Mouse (Mus musculus): ENCODE results near the gene Tyw1.

Gene Tyw1

DNA sequence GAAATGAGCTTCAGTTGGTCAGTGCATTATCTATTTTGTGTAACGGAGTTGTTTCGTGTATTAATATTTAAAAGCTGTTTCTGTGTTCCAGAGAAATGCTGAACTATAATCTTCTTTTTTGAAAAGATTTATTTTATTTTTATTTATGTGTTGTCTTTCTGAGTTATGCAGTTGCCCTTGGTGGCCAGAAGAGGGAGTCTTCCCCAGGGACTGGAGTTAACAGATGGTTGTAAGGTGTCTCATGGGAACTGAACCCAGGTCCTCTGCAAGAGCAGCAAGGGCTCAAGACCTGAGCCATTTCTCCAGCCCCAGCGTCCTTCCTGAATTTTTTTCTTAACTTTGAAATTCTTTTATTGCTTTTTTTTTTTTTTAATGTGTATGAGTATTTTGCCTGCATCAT lies 59.5 kb downstream of the Tyw1 start:
- no peak for DNase-seq (ENCODE audit: low spot score in 2 of 2)

DNA sequence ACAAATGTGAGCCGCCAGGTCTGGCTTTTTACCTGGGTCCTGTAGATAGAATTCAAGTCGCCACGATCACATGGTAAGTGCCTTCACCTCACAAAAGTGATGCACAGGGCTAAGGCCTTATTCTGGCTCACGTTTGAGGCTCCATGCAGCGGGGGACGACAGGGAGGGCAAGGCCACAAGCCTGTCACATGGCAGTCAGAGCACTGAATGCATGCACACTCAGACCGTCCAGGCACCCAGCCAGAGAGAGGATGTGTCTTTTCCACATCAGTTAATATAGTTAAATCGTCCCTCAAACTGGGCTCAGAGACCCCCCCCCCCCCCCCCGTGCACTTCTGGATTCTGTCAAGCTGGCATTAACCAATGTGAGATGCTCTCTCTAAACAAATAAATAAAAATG lies 60.9 kb downstream of the Tyw1 start:
- DNase-seq (ENCODE audit: low spot score in 2 of 2), result no peak

DNA sequence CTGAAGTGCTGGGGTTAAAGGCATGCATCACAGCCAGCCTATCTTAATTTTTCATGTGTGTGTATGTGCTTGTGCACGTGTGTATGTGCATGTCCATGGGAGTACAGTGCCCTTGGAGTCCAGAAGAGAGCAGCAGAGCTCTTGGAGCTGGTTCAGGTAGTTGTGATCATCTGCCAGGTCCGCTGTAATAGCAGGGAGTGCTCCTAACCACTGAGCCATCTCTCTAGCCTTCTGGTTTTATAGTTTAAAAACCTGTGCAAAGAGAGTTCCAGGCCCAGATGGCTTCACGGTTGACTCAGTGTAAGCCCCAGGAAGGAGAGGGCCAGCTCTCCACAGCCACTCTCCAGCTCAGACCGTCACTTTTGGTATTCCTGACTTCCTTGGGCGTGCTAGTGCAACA lies 64.4 kb downstream of the Tyw1 start:
- no peak for DNase-seq (ENCODE audit: low spot score in 2 of 2)

DNA sequence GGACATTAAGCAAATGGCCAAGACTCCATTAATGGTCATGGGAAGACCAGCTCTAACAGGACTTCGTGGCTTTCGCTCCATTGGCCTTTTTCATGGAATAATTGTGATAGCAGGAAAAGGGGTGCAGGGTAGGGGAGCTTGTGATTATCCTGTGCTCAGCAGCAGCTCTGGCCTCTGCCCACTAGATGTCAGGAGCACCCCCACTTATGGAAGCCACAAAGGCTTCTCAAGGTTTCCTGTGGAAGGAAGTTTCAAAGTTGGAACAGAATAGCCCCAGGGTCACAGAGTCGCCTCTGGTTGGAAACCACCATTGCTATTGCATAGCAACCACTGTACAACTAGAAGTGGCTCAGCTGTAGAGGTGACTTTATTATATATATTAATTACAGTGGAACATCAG lies 65.1 kb downstream of the Tyw1 start:
- no peak for DNase-seq (ENCODE audit: low spot score in 2 of 2)

DNA sequence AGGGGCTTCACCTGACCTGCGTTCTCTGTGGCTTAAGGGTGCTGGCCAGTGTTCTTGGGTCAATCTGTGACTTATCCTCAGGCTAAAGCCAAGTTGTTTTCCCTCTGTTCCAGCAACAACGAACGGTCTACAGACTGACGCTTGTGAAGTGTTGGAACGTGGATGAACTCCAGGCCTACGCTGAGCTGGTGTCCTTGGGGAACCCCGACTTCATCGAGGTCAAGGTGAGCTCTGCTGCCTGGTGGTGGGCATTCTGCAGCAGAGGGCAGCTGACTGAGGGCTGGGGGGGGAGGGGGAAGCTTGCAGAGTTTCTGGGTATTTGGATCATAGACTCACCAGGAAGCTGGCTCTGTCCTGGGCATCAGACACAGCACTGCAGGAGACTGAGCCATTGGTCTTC lies 70.1 kb downstream of the Tyw1 start:
- DNase-seq (ENCODE audit: low spot score in 2 of 2), result no peak

DNA sequence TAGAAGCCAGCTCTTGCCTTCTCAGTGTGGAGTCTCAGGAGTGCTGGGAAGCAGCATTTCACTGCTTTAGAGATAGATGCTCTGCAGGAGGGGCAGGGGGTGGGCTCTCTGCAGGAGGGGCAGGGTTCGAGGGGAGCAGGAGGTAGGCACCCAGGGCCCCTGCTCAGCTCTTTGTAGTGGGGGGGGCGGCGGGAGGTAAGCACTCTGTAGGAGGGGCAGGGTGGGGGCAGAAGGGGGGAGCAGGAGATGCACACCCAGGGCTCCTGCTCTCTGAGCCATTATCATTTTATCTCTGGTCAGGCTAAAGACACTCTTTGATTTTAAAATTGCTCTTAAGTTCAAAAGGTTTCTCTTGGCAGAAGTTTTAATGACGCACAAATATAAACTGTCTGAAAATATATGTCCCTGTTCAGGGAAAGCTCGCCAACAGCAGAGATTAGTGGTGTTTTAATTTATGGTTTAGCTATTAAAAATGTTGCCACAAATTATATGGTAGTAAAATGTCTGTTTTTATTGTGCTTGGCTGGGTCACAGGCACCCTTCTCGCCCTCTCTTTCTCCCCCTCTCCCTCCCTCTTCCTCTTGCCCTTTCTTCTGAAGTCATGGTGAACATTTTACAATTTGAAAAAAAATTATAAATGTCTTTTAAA lies 72.3 kb downstream of the Tyw1 start:
- no peak for DNase-seq (ENCODE audit: low spot score in 2 of 2)

DNA sequence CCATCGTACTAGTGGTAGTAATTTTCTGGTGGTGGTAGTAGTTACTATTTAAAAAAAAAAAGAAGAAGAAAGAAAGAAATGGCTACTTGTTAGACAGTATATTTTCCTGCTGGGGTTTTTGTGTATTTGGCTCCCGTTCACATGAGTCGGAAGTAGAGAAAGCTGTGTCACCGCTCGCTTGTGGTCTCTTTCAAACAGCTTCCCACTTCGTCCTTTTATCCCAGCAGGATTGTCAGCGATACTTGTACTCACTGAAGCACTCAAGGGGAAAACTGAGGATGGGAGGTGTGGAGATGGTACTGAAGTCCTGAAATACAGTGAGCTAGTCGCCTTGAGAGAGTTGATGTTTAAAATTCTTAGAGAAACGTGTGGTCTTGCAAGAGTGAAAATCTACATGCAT lies 72.9 kb downstream of the Tyw1 start:
- DNase-seq (ENCODE audit: low spot score in 2 of 2), result no peak

DNA sequence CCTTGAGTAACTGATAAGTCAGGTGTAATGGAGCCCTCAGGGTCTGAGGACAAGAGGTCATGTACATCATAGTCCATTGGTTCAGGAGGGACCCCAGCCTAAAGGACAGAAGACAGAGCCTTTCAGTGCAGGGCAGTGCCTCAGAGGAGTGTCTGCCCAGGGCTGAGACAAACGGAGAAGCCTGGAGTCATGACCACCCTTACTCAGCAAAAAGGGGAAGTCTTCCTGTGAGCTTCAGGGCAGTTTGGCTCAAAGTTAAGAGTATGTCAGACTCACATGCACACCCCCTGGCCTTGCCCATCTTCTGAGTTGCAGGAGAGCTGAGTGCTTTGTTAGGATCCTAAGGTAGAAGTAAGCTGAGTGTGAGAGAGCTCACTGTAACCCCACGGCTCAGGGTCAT lies 74.5 kb downstream of the Tyw1 start:
- DNase-seq (ENCODE audit: low spot score in 2 of 2), result no peak

DNA sequence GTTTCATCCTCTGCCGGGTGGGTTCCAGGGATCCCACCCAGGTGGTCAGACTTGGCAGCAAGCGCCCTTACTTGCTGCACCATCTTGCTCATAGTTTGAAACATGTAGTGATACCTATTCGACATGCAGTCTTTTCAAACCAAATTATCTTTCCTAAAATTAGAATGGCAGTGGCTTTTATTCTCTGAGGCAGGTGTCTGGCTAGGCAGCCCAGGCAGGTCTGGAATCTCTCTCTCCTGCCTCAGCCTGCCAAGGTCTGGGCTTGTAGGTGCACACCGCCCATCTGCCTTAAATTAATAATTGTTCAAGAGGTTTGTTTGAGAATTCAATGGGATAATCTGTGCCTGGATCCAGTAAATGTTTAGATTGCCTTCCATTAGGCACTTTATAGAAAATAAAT lies 75.4 kb downstream of the Tyw1 start:
- DNase-seq (ENCODE audit: low spot score in 2 of 2), result no peak

DNA sequence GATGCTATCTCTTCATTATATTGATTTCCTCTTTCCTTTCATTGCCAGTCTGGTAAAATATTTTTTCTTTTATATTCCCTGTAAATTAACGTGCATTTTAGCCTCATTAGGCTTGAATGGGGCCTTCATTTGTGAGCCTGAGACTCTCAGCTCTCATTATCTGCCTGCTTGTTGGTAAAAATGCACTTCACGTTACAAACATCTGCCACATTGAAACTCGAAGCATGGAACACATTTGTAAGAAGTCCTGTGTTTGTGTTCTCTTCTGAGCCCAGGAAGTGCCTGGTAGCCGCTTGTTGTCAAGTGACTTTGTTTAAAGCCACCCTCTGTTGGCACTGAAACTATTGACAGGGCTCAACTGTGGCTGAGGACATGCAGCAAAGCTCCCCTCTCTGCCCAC lies 75.8 kb downstream of the Tyw1 start:
- no peak for DNase-seq (ENCODE audit: low spot score in 2 of 2)

DNA sequence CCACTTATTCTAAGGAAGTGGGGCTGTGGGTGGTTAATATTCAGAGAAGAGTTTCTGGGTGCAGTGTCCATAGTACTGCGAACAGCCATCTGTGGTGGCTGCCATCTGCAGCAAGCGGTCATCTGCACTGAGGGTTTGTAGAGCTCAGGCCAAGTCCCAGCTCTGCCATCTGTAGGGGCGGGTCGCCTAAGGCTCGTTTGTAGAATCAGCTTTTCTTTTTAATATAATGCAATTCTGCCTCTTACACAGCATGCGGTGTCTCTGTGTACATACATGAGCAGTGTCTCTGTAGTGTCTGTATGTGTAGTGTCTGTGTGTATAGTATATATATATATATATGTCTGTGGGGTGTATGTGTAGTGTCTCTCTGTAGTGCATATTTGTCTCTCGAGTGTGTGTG lies 78.1 kb downstream of the Tyw1 start:
- no peak for DNase-seq (ENCODE audit: low spot score in 2 of 2)

DNA sequence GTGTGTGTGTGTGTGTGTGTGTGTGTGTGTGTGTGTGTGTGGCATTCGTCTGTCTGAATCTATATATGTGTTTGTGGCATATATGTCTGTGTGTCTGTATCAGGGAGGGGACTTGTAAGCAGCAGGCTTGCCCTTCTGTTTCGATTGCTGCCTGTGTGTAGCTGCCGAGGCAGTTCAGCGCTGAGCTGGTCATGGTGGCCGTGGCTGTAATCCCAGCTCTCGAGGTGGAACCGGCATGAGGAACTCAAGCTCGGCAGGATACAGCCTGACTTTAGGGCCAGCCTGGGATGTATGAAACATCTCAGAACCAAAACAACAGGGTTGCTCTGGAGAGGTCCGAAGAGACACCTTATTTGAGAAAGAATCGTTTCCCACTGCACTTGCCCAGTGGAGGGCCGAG lies 78.6 kb downstream of the Tyw1 start:
- no peak for DNase-seq (ENCODE audit: low spot score in 2 of 2)

DNA sequence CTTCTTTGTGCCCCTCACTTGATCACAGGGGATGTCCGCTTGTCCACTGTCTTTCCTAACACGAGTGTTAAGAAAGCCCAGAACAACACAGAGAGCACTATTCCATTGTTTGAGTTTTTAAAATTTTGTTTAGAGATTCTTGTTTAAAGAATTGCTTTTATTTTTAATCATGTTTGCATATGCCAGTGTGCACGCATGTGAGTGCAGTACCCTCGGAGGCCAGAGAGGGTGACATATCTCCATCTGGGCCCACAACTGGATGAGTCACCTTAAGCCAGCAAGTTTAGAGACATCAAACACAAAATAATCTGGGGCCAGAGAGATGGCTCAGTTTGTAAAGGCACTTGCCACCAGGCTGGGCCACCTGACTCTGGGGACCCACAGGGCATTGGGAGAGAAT lies 80.0 kb downstream of the Tyw1 start:
- no peak for DNase-seq (ENCODE audit: low spot score in 2 of 2)

DNA sequence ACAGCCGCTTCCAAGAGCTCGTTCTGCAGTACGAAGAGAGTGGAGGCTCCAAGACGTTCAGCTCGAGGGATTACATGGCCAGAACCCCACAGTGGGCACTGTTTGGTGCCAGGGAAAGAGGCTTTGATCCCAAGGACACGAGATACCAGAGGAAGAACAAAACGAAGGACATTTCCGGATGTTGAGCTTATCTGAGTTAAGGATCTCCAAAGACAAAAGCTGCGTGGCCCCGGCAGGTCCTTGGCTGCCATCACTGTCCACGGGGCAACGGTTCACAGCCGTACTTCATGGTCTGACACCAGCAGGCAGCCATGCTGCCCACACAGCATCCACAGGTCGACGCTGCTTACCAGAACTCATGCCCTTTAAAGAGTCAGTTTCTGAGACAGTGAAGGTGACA lies 85.2 kb downstream of the Tyw1 start:
- no peak for DNase-seq (ENCODE audit: low spot score in 2 of 2)

DNA sequence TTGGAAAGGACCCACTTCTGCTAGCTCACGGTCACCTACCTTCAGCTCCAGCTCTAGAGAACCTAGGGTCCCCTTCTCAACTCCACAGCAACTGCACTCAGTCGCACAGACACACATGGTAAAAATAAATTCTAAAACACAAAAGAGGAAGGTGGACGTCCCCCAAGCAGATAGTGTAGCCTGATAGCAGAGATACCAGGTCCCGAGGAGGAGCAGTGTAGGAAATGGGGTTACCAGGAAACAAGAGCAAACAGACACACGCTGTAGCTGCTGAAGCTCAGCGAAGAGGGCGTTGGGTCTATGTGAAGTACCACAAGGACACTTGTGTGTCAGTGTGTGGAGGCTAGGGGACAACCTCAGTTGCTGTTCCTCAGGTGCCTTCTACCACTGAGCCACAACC lies 89.6 kb downstream of the Tyw1 start:
- DNase-seq (ENCODE audit: low spot score in 2 of 2), result no peak

DNA sequence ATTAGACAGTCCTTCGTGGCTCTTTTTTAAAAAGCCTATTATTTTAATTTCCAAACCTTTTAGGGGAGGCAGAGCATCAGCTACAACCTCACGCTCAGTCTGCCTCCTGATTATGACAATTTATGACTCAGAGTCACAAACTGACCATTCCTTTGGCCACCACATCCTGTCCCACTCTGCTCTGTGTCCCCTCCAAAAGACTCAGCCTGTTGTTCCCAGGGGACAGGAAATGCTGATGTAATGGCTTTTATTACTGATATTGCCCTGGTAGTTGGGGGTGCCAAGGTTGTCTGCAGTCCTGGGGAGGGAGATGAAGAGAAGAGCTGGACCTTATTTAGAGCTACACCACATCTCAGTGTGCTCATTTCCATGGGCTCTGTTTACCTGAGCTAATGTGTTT lies 90.5 kb downstream of the Tyw1 start:
- no peak for DNase-seq (ENCODE audit: low spot score in 2 of 2)

DNA sequence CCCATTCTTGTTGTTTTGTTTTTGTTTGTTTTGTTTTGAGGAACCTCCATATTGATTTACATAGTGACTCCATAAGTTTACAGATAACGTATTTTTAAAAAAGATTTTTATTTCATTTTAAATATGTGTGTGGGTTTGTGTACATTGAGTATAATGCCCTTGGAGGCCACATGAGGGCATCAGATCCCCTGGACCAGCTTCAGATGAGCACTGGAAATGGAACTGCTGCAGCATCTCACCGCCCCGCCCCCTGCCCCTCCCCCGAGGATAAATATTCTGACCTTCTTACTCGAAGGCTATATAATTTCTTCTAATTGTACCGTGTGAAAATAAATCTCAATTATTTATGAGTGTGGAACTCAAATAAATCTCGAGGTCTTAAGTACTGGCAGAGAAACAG lies 99.8 kb downstream of the Tyw1 start:
- no peak for DNase-seq (ENCODE audit: low spot score in 2 of 2)

DNA sequence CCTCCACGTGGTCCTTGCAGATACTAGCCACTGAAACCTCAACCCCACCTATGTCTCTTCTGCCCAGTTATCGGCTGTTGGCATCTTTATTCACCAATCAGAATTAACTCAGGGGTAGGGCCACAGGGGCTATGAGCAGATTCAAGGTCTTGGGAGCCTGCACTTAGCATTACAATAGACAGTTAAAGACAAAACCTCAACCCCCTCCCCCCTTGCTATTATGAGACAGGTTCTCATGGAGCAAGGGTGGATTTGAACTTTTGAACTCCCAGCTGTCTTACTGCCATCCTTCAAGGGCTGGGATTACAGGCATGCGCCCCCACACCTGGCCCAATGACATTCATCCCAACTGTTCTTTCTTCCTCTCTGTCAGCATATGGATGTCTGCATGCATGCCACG lies 107.7 kb downstream of the Tyw1 start:
- no peak for DNase-seq (ENCODE audit: low spot score in 2 of 2)

DNA sequence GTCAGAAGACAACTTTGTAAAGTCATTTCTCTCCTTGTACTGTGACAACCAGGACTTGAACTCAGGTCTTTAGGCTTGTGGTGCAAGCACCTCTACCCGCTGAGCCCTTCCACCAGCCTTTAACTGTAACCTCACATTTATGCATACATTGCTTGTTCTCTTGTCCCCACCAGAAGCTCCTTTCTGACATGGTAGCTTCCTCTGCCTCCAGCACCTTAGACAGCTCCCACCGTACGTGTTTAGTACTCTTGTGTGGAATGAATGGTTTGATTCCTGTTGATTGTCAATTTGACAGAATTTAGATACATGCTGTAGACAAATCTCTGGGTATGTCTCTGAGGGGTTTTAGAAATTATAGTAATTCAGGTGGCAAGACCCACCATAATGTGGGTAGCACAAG lies 108.4 kb downstream of the Tyw1 start:
- no peak for DNase-seq (ENCODE audit: low spot score in 2 of 2)

DNA sequence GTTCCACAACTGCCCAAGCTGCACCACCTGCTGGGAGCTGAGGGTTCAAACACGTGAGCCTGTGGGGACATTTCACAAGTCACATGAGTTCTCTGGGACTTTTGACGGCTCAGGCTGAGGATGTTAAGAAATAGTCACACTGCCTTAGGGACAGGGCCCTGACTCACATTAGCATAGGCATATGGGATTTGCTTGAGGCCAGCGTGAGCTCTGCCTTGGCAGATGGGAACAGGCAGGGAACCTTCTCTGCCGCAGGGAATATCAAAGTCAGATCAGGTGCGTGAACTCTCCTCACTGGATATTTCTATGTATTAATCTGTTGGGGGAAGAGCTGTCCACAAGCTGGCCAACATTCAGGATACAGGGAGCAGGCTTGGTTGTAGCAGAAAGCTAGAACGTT lies 112.8 kb downstream of the Tyw1 start:
- no peak for DNase-seq (ENCODE audit: low spot score in 2 of 2)

DNA sequence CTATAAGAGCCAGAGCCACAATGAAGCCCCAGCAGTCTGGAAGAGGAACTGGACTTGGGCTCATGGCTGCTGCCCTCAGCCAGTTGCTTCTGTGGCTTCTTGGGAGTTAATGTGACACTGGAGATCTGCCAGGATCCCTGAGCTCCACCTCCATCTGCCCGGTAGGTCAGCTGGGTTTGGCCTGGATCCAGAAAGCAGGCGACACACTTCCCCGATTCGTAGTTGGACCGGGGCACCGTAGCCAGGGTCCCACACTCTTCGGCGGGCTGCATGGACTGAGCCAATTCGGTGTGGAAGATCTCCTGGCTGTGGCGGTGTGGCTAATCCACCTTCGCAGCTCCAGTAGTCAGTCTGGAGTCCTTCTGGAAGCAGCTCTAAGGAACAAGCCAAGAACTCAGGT lies 113.8 kb downstream of the Tyw1 start, which contains the start of gene Caln1:
Gene Caln1, plus strand, starts transcription at position 219 of the 400 bp plus-strand sequence.
- DNase-seq (ENCODE audit: low spot score in 2 of 2), result no peak

DNA sequence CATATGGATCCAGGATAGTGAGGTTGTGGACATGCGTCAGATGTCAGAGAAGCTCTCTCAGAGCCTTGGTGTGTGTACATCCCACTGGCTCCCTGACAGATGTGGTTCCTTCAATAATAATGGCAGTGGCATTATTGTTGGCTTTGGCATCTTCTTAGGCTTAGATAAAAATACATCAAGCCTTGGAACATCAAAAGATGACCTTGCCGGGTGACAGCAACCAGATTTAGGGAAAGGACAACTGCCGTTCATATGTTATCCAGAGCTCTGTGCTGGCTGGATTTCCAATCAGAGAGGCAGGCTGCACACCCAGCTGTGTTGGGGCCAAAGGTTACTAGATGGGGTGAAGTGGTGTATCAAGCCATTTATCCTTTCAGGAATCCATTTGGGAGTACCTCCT lies 120.0 kb downstream of the Tyw1 start:
- no peak for DNase-seq (ENCODE audit: low spot score in 2 of 2)

DNA sequence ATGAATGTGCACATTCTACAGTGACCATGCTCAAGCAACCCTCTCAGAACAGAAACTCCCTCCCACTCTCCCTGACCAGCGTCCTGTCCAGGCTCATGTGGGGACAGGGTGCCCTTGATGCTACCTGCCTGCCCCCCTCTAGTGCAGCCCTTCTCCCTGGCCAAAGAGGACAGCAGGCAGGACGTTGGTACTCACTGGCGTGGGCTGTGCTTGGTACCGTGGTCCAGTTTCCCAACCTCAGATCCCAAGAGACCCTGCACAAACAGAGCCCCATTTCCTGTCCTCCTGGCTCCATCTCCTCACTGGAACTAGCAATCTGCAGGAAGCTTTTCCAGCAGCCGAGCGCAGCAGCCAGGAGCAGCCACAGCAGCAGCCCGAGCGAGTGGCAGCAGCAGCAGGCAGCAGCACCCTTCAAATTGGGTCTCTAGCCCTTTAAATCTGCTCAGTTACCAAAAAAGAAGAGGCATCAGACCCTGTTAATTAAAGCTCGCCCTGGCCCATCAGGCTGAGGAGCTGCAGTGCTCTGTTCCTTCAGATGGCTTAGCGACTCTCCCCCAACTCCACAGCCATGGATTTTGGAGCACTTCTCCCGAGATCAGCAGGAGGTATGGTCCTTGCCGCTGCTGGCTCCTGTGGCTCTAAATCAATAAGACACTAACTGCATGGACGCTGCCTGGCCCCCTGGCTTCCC lies 128.9 kb downstream of the Tyw1 start, which contains the start of gene A330070K13Rik:
Gene A330070K13Rik, minus strand, starts transcription at position 410 of the 691 bp plus-strand sequence.
- DNase-seq (ENCODE audit: low spot score in 2 of 2), result peak; percentile 10 to 21

DNA sequence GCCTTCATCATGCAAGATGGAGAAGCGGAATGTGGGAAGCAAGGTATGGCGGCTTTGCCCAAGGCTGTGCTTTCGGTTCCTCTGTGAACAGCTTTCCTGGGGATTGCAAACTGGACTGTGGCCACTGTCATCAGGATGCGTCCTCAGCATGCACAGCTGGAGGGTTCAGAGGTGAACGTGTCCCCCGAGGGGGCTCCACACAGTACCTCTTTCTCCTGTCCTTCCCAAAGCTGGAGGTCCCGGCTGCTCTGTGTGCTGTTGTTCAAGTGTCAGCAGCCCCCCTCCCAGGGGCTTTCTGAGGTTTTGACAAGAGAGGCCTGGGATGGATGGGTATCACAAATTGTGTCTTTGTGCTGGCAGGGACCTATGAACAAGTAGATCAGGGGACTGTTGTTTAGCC lies 131.0 kb downstream of the Tyw1 start:
- DNase-seq (ENCODE audit: low spot score in 2 of 2), result no peak
